Comparison of ENCODE assay signal across 13 mouse cellular contexts in the genomic region with DNA sequence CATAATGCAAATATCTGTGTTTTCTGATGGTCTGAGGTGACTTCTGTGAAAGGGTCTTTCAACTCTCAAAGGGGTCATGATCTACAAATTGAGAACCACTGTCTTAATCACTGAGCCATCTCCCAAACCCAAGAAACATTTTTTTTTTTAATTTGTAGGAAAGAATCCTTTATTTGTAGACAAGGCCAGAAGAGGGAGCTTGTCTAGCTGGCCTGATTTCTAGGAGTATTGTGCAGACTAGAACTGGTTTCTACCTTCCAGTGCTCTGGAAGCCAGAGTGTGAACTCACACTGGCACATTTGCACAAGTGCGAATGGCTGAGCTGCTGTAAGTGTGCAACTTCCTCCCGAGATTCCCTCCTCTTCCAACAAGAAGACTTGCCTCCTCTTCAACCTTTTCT.
"Had no signal": no experiment of that assay in that cellular context is flagged by ENCODE, and none has a peak within 500 bp of the region (broad histone marks: within the 10 kb centered on the region; RNA-seq: fewer than 3 reads in every experiment).

No protein-coding gene starts in this region.

- H3K4me2 ChIP-seq: intestine, embryonic 15.5 days; limb, embryonic 12.5 days; liver, embryonic 15.5 days; lung, embryonic 15.5 days; midbrain, embryonic 13.5 days; neural tube, embryonic 12.5 days had no signal

- H3K4me1 ChIP-seq: intestine, embryonic 15.5 days; liver, embryonic 15.5 days; lung, embryonic 15.5 days; midbrain, embryonic 13.5 days had no signal

- ATAC-seq: intestine, embryonic 15.5 days; midbrain, embryonic 13.5 days had no signal

- H3K9me3 ChIP-seq: intestine, embryonic 15.5 days; limb, embryonic 12.5 days; liver, embryonic 15.5 days; lung, embryonic 15.5 days; midbrain, embryonic 13.5 days; neural tube, embryonic 12.5 days had no signal

- H3K9ac ChIP-seq: intestine, embryonic 15.5 days; limb, embryonic 12.5 days; liver, embryonic 15.5 days; lung, embryonic 15.5 days; midbrain, embryonic 13.5 days; neural tube, embryonic 12.5 days had no signal

- H3K4me3 ChIP-seq: intestine, embryonic 15.5 days; limb, embryonic 12.5 days; liver, embryonic 15.5 days; lung, embryonic 15.5 days; midbrain, embryonic 13.5 days; neural tube, embryonic 12.5 days had no signal

- H3K27ac ChIP-seq: intestine, embryonic 15.5 days; limb, embryonic 12.5 days; liver, embryonic 15.5 days; lung, embryonic 15.5 days; midbrain, embryonic 13.5 days; neural tube, embryonic 12.5 days had no signal

- H3K27me3 ChIP-seq: intestine, embryonic 15.5 days; limb, embryonic 12.5 days; liver, embryonic 15.5 days; lung, embryonic 15.5 days; midbrain, embryonic 13.5 days; neural tube, embryonic 12.5 days had no signal

- DNase-seq: kidney, adult 8-10 months; kidney, postnatal 4 days; liver; lung, postnatal 36 days; spleen, adult 18-20 months; thymus, adult 2 months; thymus, postnatal 25 days had no signal

- H3K36me3 ChIP-seq: intestine, embryonic 15.5 days; limb, embryonic 12.5 days; liver, embryonic 15.5 days; lung, embryonic 15.5 days; midbrain, embryonic 13.5 days; neural tube, embryonic 12.5 days had no signal
